Comparison of ENCODE assay signal across 9 mouse cellular contexts in the genomic region with DNA sequence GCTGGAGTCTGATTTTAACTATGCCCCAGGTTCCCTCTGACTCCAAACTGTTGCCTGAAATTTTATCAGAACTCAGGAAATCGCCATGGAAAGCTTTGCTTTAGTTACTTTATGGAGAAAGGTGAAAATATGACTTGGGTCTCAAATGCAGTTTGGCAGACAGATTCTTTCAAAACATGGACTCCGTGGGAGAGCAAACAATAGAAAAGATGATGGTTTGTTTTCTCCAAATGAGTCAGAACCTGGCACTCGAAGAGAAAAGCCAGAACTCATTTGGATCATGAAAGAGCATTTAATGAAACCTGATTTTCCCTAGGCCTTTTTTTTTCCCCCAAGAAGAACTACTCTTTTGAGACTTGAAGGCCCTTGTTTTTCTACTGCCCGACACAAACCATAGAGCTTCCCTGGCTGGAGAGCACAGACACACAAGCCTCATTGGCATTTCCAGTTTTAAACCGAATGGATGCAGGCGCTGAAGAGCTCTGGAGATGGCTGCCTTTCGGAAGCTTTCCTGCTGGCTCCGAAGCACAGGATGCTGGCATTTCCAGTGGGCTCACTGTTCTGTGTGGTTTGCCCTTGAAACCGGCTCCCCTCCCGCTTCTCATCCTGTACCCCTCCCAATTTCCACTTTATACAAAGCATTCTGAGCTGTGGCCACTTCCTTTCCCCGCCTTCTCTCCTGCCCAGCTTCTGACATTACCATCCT. TPM values are rescaled to one million over a fixed set of nuclear protein-coding genes. Genes with fewer than 3 reads are reported as not detected.
DNase-seq lines count a peak whose midpoint lies in the region; ATAC-seq and TF ChIP-seq lines count a peak whose summit lies in the region.
"Had no signal": no experiment of that assay in that cellular context is flagged by ENCODE, and none has a peak within 500 bp of the region (broad histone marks: within the 10 kb centered on the region; RNA-seq: fewer than 3 reads in every experiment).

No protein-coding gene starts in this region.

- no peaks in the 10 kb centered on the region for H3K9me3 ChIP-seq in forebrain, embryonic 12.5 days
- H3K9me3 ChIP-seq in forebrain, embryonic 13.5 days (replicated peaks), result no peaks in the 10 kb centered on the region
- no peaks in the 10 kb centered on the region for H3K9me3 ChIP-seq in stomach, embryonic 16.5 days (replicated peaks; ENCODE audit: control insufficient read depth, low read length)
- H3K9me3 ChIP-seq in stomach, postnatal 0 days (ENCODE audit: control insufficient read depth, low read length), result no peaks in the 10 kb centered on the region
- H3K9me3 ChIP-seq in hindbrain, embryonic 13.5 days, result no peaks in the 10 kb centered on the region
- H3K9me3 ChIP-seq: stomach, embryonic 15.5 days had no signal

- 72% methylated on average over 11 of the region's 11 CpGs for WGBS in forebrain, embryonic 12.5 days
- WGBS in forebrain, embryonic 13.5 days, result 67% methylated on average over 11 of the region's 11 CpGs
- whole genome bisulfite sequencing in stomach, embryonic 16.5 days, result 64% methylated on average over 11 of the region's 11 CpGs
- WGBS in stomach, postnatal 0 days, result 59% methylated on average over 11 of the region's 11 CpGs
- WGBS in hindbrain, embryonic 13.5 days, result 66% methylated on average over 11 of the region's 11 CpGs

- no peak overlapping the region for H3K4me3 ChIP-seq in forebrain, embryonic 12.5 days (replicated peaks)
- no peak overlapping the region for H3K4me3 ChIP-seq in forebrain, embryonic 13.5 days
- H3K4me3 ChIP-seq in stomach, embryonic 16.5 days (replicated peaks; ENCODE audit: low read length), result no peak overlapping the region
- H3K4me3 ChIP-seq in stomach, postnatal 0 days (ENCODE audit: low read depth, low read length), result no peak overlapping the region
- no peak overlapping the region for H3K4me3 ChIP-seq in hindbrain, embryonic 13.5 days
- H3K4me3 ChIP-seq: stomach, embryonic 15.5 days had no signal

- no peak for DNase-seq in stomach, postnatal 0 days (ENCODE audit: low spot score)
- DNase-seq in thymus, adult 18-20 months, result peak; percentile 29 to 52
- no peak for DNase-seq in frontal cortex, adult 2 months (ENCODE audit: extremely low spot score in 1 of 2, low spot score in 1 of 2)
- DNase-seq in urinary bladder, postnatal 4 days (ENCODE audit: low spot score in 2 of 2), result no peak

- TF ChIP-seq EP300 in stomach, postnatal 0 days (optimal IDR thresholded peaks at IDR 0.05), result no peak

- ATAC-seq in forebrain, embryonic 12.5 days (ENCODE audit: low FRiP score), result no peak
- ATAC-seq in forebrain, embryonic 13.5 days, result no peak
- no peak for ATAC-seq in stomach, embryonic 16.5 days (ENCODE audit: insufficient read depth, low FRiP score)
- ATAC-seq in stomach, postnatal 0 days (ENCODE audit: low FRiP score, low TSS enrichment), result no peak
- no peak for ATAC-seq in hindbrain, embryonic 13.5 days (ENCODE audit: low FRiP score)

- TF ChIP-seq CTCF in stomach, postnatal 0 days (IDR thresholded peaks at IDR 0.05; ENCODE audit: low read depth), result no peak

- H3K4me1 ChIP-seq in forebrain, embryonic 12.5 days, result peaks cover 6% of the 10 kb centered on the region
- 0 out of 2 replicates have a peak, but pooled peaks cover 11% of the 10 kb centered on the region for H3K4me1 ChIP-seq in forebrain, embryonic 13.5 days
- no peaks in the 10 kb centered on the region for H3K4me1 ChIP-seq in stomach, embryonic 16.5 days (ENCODE audit: control insufficient read depth, insufficient read depth, low read length)
- no peaks in the 10 kb centered on the region for H3K4me1 ChIP-seq in stomach, postnatal 0 days (replicated peaks; ENCODE audit: control insufficient read depth, insufficient read depth)
- H3K4me1 ChIP-seq in hindbrain, embryonic 13.5 days (replicated peaks), result peaks cover 14% of the 10 kb centered on the region

- H3K27ac ChIP-seq in forebrain, embryonic 12.5 days, result 0 out of 2 replicates have a peak overlapping the region, but pooled peaks have one; percentile 13
- no peak overlapping the region for H3K27ac ChIP-seq in forebrain, embryonic 13.5 days
- 0 out of 2 replicates have a peak overlapping the region, but pooled peaks have one; percentile 4 for H3K27ac ChIP-seq in stomach, embryonic 16.5 days (ENCODE audit: low read length)
- H3K27ac ChIP-seq in stomach, postnatal 0 days (replicated peaks), result no peak overlapping the region
- peak overlapping the region; percentile 42 for H3K27ac ChIP-seq in hindbrain, embryonic 13.5 days
- H3K27ac ChIP-seq: stomach, embryonic 15.5 days had no signal

- no peaks in the 10 kb centered on the region for H3K36me3 ChIP-seq in forebrain, embryonic 12.5 days (replicated peaks)
- no peaks in the 10 kb centered on the region for H3K36me3 ChIP-seq in forebrain, embryonic 13.5 days (ENCODE audit: poor library complexity, severe bottlenecking)
- no peaks in the 10 kb centered on the region for H3K36me3 ChIP-seq in stomach, embryonic 16.5 days (ENCODE audit: control insufficient read depth, insufficient read depth, low read length)
- H3K36me3 ChIP-seq in stomach, postnatal 0 days (ENCODE audit: control insufficient read depth, insufficient read depth, low read length), result no peaks in the 10 kb centered on the region
- H3K36me3 ChIP-seq in hindbrain, embryonic 13.5 days, result no peaks in the 10 kb centered on the region
- H3K36me3 ChIP-seq: stomach, embryonic 15.5 days had no signal

- no peak overlapping the region for H3K4me2 ChIP-seq in forebrain, embryonic 12.5 days
- no peak overlapping the region for H3K4me2 ChIP-seq in forebrain, embryonic 13.5 days
- no peak overlapping the region for H3K4me2 ChIP-seq in stomach, embryonic 16.5 days (ENCODE audit: low read depth, low read length)
- no peak overlapping the region for H3K4me2 ChIP-seq in stomach, postnatal 0 days (replicated peaks; ENCODE audit: low read depth)
- no peak overlapping the region for H3K4me2 ChIP-seq in hindbrain, embryonic 13.5 days
- H3K4me2 ChIP-seq: stomach, embryonic 15.5 days had no signal

- 0 out of 2 replicates have a peak, but pooled peaks cover 3% of the 10 kb centered on the region for H3K27me3 ChIP-seq in forebrain, embryonic 12.5 days
- no peaks in the 10 kb centered on the region for H3K27me3 ChIP-seq in forebrain, embryonic 13.5 days
- no peaks in the 10 kb centered on the region for H3K27me3 ChIP-seq in stomach, embryonic 16.5 days (ENCODE audit: control insufficient read depth, insufficient read depth, low read length)
- H3K27me3 ChIP-seq in stomach, postnatal 0 days (ENCODE audit: control insufficient read depth, insufficient read depth, low read length), result no peaks in the 10 kb centered on the region
- no peaks in the 10 kb centered on the region for H3K27me3 ChIP-seq in hindbrain, embryonic 13.5 days
- H3K27me3 ChIP-seq: stomach, embryonic 15.5 days had no signal

- H3K9ac ChIP-seq in forebrain, embryonic 12.5 days, result no peak overlapping the region
- H3K9ac ChIP-seq in forebrain, embryonic 13.5 days, result no peak overlapping the region
- no peak overlapping the region for H3K9ac ChIP-seq in stomach, embryonic 16.5 days (ENCODE audit: low read length)
- no peak overlapping the region for H3K9ac ChIP-seq in stomach, postnatal 0 days (ENCODE audit: low read length)
- H3K9ac ChIP-seq in hindbrain, embryonic 13.5 days, result no peak overlapping the region
- H3K9ac ChIP-seq: stomach, embryonic 15.5 days had no signal

RNA-seq across cellular contexts. Expression of gene Dapl1, which starts 14.0 kb away (rescaled TPM):
- polyA plus RNA-seq in forebrain, embryonic 12.5 days (2016; fragmentation: Nextera tagmentation; extraction: Ambion mirVana), result 0.61 and 0.77 TPM in 2 replicates
- 0.45 TPM in 1 of 2 replicates, not detected in the other for polyA plus RNA-seq in forebrain, embryonic 13.5 days (2015; fragmentation: Nextera tagmentation; extraction: Ambion mirVana)
- 85.4 and 111 TPM in 2 replicates for polyA plus RNA-seq in stomach, embryonic 16.5 days (2015; fragmentation: Nextera tagmentation; extraction: Ambion mirVana)
- polyA plus RNA-seq in stomach, postnatal 0 days (2015; fragmentation: Nextera tagmentation; extraction: Ambion mirVana), result 472 and 547 TPM in 2 replicates
- 1.6 TPM in 1 of 2 replicates, not detected in the other for polyA plus RNA-seq in hindbrain, embryonic 13.5 days (2015; fragmentation: Nextera tagmentation; extraction: Ambion mirVana)
- 1.7 and 2.3 TPM in 2 replicates for polyA plus RNA-seq in frontal cortex, adult 2 months (2012; rRNA removed)

Comparison
In these comparisons a context has a peak if more than half of its experiments do, and no peak if none do; other contexts are left out.
1. H3K27ac ChIP-seq: peak in forebrain, embryonic 12.5 days (single experiment), stomach, embryonic 16.5 days (single experiment) and hindbrain, embryonic 13.5 days (single experiment); none in forebrain, embryonic 13.5 days (single experiment) and stomach, postnatal 0 days (single experiment).
2. DNase-seq: peak in thymus, adult 18-20 months (2 of 2); none in stomach, postnatal 0 days (single experiment), frontal cortex, adult 2 months (0 of 2) and urinary bladder, postnatal 4 days (0 of 2).
3. RNA of gene Dapl1, which starts 14.0 kb away (polyA plus RNA-seq): 472 to 547 TPM in stomach, postnatal 0 days and 85.4 to 111 TPM in stomach, embryonic 16.5 days; 1.7 to 2.3 TPM in frontal cortex, adult 2 months, 0.61 to 0.77 TPM in forebrain, embryonic 12.5 days, 0.45 TPM in forebrain, embryonic 13.5 days and 1.6 TPM in hindbrain, embryonic 13.5 days; every median in the first group is over 10 times any median in the second.